Mouse (Mus musculus): ENCODE results near the gene Rfx4. TPM values are rescaled to one million over a fixed set of nuclear protein-coding genes. Genes with fewer than 3 reads are reported as not detected.

Gene Rfx4
- polyA plus RNA-seq, 1 experiment from 2014 or later: 7.2 TPM

DNA sequence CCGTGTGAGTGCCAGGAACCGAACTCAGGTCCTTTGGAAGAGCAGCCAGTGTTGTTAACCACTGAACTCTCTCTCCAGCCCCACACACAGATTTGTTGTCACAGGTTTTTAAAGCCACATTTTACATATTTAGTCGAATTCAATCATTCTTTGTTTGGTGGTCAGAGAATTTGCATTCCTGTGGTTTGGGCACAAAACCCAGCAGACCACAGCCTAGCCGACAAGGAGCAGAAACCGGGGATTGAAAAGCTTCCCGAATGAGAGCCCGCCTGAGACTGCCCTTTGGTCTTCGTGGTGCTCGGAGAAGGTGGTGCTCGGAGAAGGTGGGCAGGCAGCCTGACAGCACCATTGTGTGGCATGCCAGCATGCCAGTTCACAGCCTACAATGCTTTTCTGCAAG is 42.8 kb upstream of the Rfx4 start:
- no peak overlapping the region for H3K9ac ChIP-seq (replicated peaks; ENCODE audit: low read depth, low read length)
- WGBS: 48% methylated on average over 10 of the region's 10 CpGs
- H3K36me3 ChIP-seq (ENCODE audit: control insufficient read depth, insufficient read depth): peaks cover 5% of the 10 kb centered on the region
- no peak overlapping the region for H3K4me3 ChIP-seq (replicated peaks; ENCODE audit: low read length)
- no peaks in the 10 kb centered on the region for H3K9me3 ChIP-seq (ENCODE audit: control insufficient read depth, low read length)
- no peak for ATAC-seq
- no peaks in the 10 kb centered on the region for H3K27me3 ChIP-seq (replicated peaks; ENCODE audit: control insufficient read depth, insufficient read depth, low read length)
- peaks cover 15% of the 10 kb centered on the region for H3K4me1 ChIP-seq (replicated peaks; ENCODE audit: control insufficient read depth, insufficient read depth, low read length)
- no peak overlapping the region for H3K27ac ChIP-seq (ENCODE audit: low read length)
- no peak overlapping the region for H3K4me2 ChIP-seq (ENCODE audit: low read length)

DNA sequence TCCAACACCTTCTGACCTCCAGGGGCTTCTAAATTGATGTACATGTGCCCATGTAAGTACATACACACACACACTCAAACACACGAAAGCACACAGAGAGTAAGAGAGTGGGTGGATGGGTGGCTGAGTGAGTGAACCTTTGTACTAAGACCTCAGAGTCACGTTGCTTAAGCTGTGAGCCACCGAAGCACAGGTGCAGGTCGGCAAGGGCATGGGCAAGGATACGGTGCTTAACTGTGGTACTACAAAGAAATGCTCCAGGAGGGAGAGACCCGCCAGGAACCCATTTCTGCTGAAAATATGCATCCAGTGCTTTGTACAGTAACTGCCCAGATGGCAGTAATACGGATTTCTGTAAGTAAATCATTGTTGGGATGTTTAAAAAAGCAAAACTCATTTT is 40.2 kb upstream of the Rfx4 start:
- Histone ChIP-seq H3K27ac (ENCODE audit: low read length) (no peak overlapping the region), H3K4me1 (replicated peaks; ENCODE audit: control insufficient read depth, insufficient read depth, low read length) (peaks cover 15% of the 10 kb centered on the region), H3K27me3 (replicated peaks; ENCODE audit: control insufficient read depth, insufficient read depth, low read length) (no peaks in the 10 kb centered on the region), H3K9ac (replicated peaks; ENCODE audit: low read depth, low read length) (no peak overlapping the region), H3K4me3 (replicated peaks; ENCODE audit: low read length) (no peak overlapping the region), H3K9me3 (ENCODE audit: control insufficient read depth, low read length) (no peaks in the 10 kb centered on the region), H3K4me2 (ENCODE audit: low read length) (no peak overlapping the region), H3K36me3 (ENCODE audit: control insufficient read depth, insufficient read depth) (peaks cover 5% of the 10 kb centered on the region)
- ATAC-seq: no peak
- 89% methylated on average over 7 of the region's 7 CpGs for WGBS

- 93% methylated on average over 7 of the region's 7 CpGs for WGBS
- H3K27ac ChIP-seq (ENCODE audit: low read length): no peak overlapping the region
- H3K27me3 ChIP-seq (replicated peaks; ENCODE audit: control insufficient read depth, insufficient read depth, low read length): no peaks in the 10 kb centered on the region
- H3K4me2 ChIP-seq (ENCODE audit: low read length): no peak overlapping the region
- no peaks in the 10 kb centered on the region for H3K9me3 ChIP-seq (ENCODE audit: control insufficient read depth, low read length)
- ATAC-seq: no peak
- H3K9ac ChIP-seq (replicated peaks; ENCODE audit: low read depth, low read length): no peak overlapping the region
- H3K36me3 ChIP-seq (ENCODE audit: control insufficient read depth, insufficient read depth): peaks cover 5% of the 10 kb centered on the region
- no peak overlapping the region for H3K4me3 ChIP-seq (replicated peaks; ENCODE audit: low read length)
- H3K4me1 ChIP-seq (replicated peaks; ENCODE audit: control insufficient read depth, insufficient read depth, low read length): peaks cover 9% of the 10 kb centered on the region; the same call in 1 of the 2 replicates
These were observed 39.3 kb upstream of the Rfx4 start for GRCm38 (mm10) chr10:84716581-84716980.

DNA sequence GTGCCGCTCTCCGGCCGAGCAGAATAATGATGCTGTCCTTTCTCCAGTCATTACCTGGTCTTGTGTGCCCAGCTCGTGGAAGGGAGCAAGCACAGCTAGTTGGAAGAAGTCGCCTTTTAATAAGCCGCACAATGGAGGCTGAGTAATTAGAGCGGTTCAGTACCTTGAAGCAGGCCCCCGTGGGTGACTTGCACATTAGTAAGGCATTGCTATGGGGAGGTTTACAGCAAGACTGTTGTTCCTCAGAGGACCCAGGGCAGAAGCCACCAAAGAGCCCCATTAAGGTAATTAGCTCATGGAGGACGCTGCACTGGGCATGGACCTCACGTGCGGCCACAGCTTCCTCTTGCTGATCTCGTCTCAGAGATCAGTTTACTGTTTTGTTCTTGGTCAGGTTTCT is 33.2 kb upstream of the Rfx4 start:
- 30% methylated on average over 12 of the region's 12 CpGs for WGBS
- H3K4me1 ChIP-seq (replicated peaks; ENCODE audit: control insufficient read depth, insufficient read depth, low read length): no peaks in the 10 kb centered on the region
- H3K4me2 ChIP-seq (ENCODE audit: low read length): no peak overlapping the region
- no peak overlapping the region for H3K9ac ChIP-seq (replicated peaks; ENCODE audit: low read depth, low read length)
- ATAC-seq: no peak
- peaks cover 2% of the 10 kb centered on the region; the same call in 1 of the 2 replicates for H3K36me3 ChIP-seq (ENCODE audit: control insufficient read depth, insufficient read depth)
- no peak overlapping the region for H3K27ac ChIP-seq (ENCODE audit: low read length)
- H3K9me3 ChIP-seq (ENCODE audit: control insufficient read depth, low read length): no peaks in the 10 kb centered on the region
- H3K27me3 ChIP-seq (replicated peaks; ENCODE audit: control insufficient read depth, insufficient read depth, low read length): no peaks in the 10 kb centered on the region
- no peak overlapping the region for H3K4me3 ChIP-seq (replicated peaks; ENCODE audit: low read length)

DNA sequence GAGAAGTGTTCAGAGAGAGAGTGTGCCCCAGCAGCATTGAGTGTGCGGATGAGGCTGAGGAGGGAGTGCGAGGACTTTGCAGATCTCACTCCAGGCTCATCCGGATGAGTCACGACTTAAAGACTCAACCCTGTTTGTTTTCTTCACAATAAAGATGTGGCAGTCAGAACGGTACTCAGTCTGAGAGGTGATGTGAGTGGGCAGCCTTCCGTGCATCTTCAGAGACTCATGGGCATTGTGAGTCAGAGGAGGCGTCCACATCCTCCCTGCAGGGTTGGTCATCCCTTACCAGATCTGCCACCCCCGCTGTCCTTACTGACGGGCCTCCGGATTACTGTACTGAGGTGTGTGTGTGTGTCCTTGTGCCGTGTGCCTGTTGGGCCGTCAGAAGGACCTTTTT is 28.9 kb upstream of the Rfx4 start:
- Histone ChIP-seq H3K4me3 (replicated peaks; ENCODE audit: low read length) (no peak overlapping the region), H3K4me1 (replicated peaks; ENCODE audit: control insufficient read depth, insufficient read depth, low read length) (no peaks in the 10 kb centered on the region), H3K9me3 (ENCODE audit: control insufficient read depth, low read length) (no peaks in the 10 kb centered on the region), H3K4me2 (ENCODE audit: low read length) (no peak overlapping the region), H3K27ac (ENCODE audit: low read length) (no peak overlapping the region), H3K36me3 (ENCODE audit: control insufficient read depth, insufficient read depth) (peaks cover 2% of the 10 kb centered on the region; the same call in 1 of the 2 replicates), H3K27me3 (replicated peaks; ENCODE audit: control insufficient read depth, insufficient read depth, low read length) (no peaks in the 10 kb centered on the region), H3K9ac (replicated peaks; ENCODE audit: low read depth, low read length) (no peak overlapping the region)
- 93% methylated on average over 12 of the region's 12 CpGs for WGBS
- no peak for ATAC-seq

- no peak overlapping the region for H3K4me2 ChIP-seq (ENCODE audit: low read length)
- WGBS: 82% methylated on average over 4 of the region's 4 CpGs
- H3K9me3 ChIP-seq (ENCODE audit: control insufficient read depth, low read length): no peaks in the 10 kb centered on the region
- ATAC-seq: no peak
- no peak overlapping the region for H3K27ac ChIP-seq (ENCODE audit: low read length)
- no peak overlapping the region for H3K4me3 ChIP-seq (replicated peaks; ENCODE audit: low read length)
- H3K9ac ChIP-seq (replicated peaks; ENCODE audit: low read depth, low read length): no peak overlapping the region
- H3K27me3 ChIP-seq (replicated peaks; ENCODE audit: control insufficient read depth, insufficient read depth, low read length): no peaks in the 10 kb centered on the region
- peaks cover 2% of the 10 kb centered on the region; the same call in 1 of the 2 replicates for H3K36me3 ChIP-seq (ENCODE audit: control insufficient read depth, insufficient read depth)
- H3K4me1 ChIP-seq (replicated peaks; ENCODE audit: control insufficient read depth, insufficient read depth, low read length): no peaks in the 10 kb centered on the region
These were observed 28.1 kb upstream of the Rfx4 start for GRCm38 (mm10) chr10:84727760-84728159.

GRCm38 (mm10) chr10:84730078-84730477 is 25.8 kb upstream of the Rfx4 start:
- Histone ChIP-seq H3K4me2 (ENCODE audit: low read length) (no peak overlapping the region), H3K4me3 (replicated peaks; ENCODE audit: low read length) (no peak overlapping the region), H3K4me1 (replicated peaks; ENCODE audit: control insufficient read depth, insufficient read depth, low read length) (no peaks in the 10 kb centered on the region), H3K27me3 (replicated peaks; ENCODE audit: control insufficient read depth, insufficient read depth, low read length) (no peaks in the 10 kb centered on the region), H3K27ac (ENCODE audit: low read length) (no peak overlapping the region), H3K9ac (replicated peaks; ENCODE audit: low read depth, low read length) (no peak overlapping the region), H3K36me3 (ENCODE audit: control insufficient read depth, insufficient read depth) (no peaks in the 10 kb centered on the region; the same call in 1 of the 2 replicates), H3K9me3 (ENCODE audit: control insufficient read depth, low read length) (no peaks in the 10 kb centered on the region)
- 85% methylated on average over 3 of the region's 3 CpGs for WGBS
- no peak for ATAC-seq

DNA sequence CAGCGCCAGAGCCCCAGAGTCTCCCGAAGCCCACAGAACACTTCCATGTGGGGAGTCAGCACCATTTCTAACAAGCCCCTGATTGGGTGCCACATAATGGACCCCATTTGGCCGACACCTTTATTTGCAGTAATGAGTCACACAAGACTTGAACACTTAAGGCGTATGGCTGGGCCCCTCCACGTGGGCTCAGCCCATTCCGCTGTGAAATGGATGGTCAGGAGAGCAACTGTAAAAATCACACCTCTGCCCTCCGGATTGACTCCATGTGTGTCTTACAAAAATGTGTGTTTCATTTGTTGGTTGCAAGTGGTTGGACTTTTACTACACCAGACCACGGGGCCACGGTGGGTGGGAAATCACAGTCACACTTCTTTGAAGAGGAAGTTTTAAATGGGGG is 24.9 kb upstream of the Rfx4 start:
- H3K4me2 ChIP-seq (ENCODE audit: low read length): no peak overlapping the region
- ATAC-seq: no peak
- WGBS: 92% methylated on average over 9 of the region's 9 CpGs

DNA sequence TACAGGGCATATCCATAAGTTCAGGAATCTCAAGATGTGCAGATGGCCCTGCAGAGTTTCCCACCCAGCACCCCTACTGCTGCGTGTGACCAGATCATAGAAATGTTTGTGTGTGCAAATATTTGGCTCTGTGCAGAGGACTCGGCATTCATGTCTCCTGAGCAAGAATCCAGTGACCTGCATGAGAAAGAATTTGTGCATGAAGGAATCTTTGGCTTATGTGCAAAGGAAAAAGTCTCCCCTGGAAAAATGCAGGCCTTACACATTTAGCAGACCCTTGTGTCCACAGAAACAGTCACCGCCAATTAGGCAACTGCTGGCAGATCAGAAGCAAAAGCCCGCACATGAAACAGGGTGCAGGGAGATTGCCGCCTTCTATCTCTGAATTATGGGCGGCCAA is 22.4 kb upstream of the Rfx4 start:
- H3K9ac ChIP-seq (replicated peaks; ENCODE audit: low read depth, low read length): no peak overlapping the region
- 72% methylated on average over 6 of the region's 6 CpGs for WGBS
- no peaks in the 10 kb centered on the region for H3K4me1 ChIP-seq (replicated peaks; ENCODE audit: control insufficient read depth, insufficient read depth, low read length)
- no peak overlapping the region for H3K4me3 ChIP-seq (replicated peaks; ENCODE audit: low read length)
- no peaks in the 10 kb centered on the region for H3K36me3 ChIP-seq (ENCODE audit: control insufficient read depth, insufficient read depth)
- H3K27me3 ChIP-seq (replicated peaks; ENCODE audit: control insufficient read depth, insufficient read depth, low read length): no peaks in the 10 kb centered on the region
- no peak for ATAC-seq
- H3K4me2 ChIP-seq (ENCODE audit: low read length): no peak overlapping the region
- no peak overlapping the region for H3K27ac ChIP-seq (ENCODE audit: low read length)
- no peaks in the 10 kb centered on the region for H3K9me3 ChIP-seq (ENCODE audit: control insufficient read depth, low read length)

More for the DNA sequence above, 24.9 kb upstream of the Rfx4 start:
- H3K9me3 ChIP-seq (ENCODE audit: control insufficient read depth, low read length): no peaks in the 10 kb centered on the region
- H3K27ac ChIP-seq (ENCODE audit: low read length): no peak overlapping the region
- H3K4me3 ChIP-seq (replicated peaks; ENCODE audit: low read length): no peak overlapping the region
- no peaks in the 10 kb centered on the region for H3K27me3 ChIP-seq (replicated peaks; ENCODE audit: control insufficient read depth, insufficient read depth, low read length)
- no peaks in the 10 kb centered on the region for H3K4me1 ChIP-seq (replicated peaks; ENCODE audit: control insufficient read depth, insufficient read depth, low read length)
- H3K36me3 ChIP-seq (ENCODE audit: control insufficient read depth, insufficient read depth): no peaks in the 10 kb centered on the region; the same call in 1 of the 2 replicates
- no peak overlapping the region for H3K9ac ChIP-seq (replicated peaks; ENCODE audit: low read depth, low read length)

Data from forebrain, embryonic 16.5 days (tissue).